Mouse (Mus musculus) neural tube, embryonic 12.5 days (tissue): Measurements from ENCODE around the gene Cpvl. TPM values are rescaled to one million over a fixed set of nuclear protein-coding genes. Genes with fewer than 3 reads are reported as not detected.

Experiments
- ATAC-seq: fragments of 200-750 bp; cut with Nextera tagmentation; 2 replicates; pipeline ENCODE4 v1.8.0; 2017; ENCODE audit warnings: low read depth, mild to moderate bottlenecking, moderate TSS enrichment, moderate library complexity; ENCODE audit not compliant: low FRiP score
- H3K27ac ChIP-seq: fragments of 300-500 bp; sonication (generic); 2 replicates; pipeline ENCODE4 v1.5.1; 2016
- H3K27me3 ChIP-seq: fragments of 300-500 bp; sonication (generic); replicated peaks from 2 replicates; pipeline ENCODE4 v1.6.1; 2016; ENCODE audit warnings: mild to moderate bottlenecking
- H3K36me3 ChIP-seq: fragments of 300-500 bp; sonication (generic); 2 replicates; pipeline ENCODE4 v1.6.1; 2016; ENCODE audit warnings: mild to moderate bottlenecking
- H3K4me1 ChIP-seq: fragments of 300-500 bp; sonication (generic); 2 replicates; pipeline ENCODE4 v1.6.1; 2016
- H3K4me2 ChIP-seq: fragments of 300-500 bp; sonication (generic); replicated peaks from 2 replicates; pipeline ENCODE4 v1.6.1; 2016; ENCODE audit warnings: mild to moderate bottlenecking
- H3K4me3 ChIP-seq: fragments of 300-500 bp; sonication (generic); 2 replicates; pipeline ENCODE4 v1.5.1; 2016
- H3K9ac ChIP-seq: fragments of 300-500 bp; sonication (generic); 2 replicates; pipeline ENCODE4 v1.6.1; 2016; ENCODE audit warnings: mild to moderate bottlenecking
- H3K9me3 ChIP-seq: fragments of 300-500 bp; sonication (generic); 2 replicates; pipeline ENCODE4 v1.6.1; 2016; ENCODE audit warnings: mild to moderate bottlenecking
- WGBS: fragments of 180-500 bp; shearing (Covaris S2); methylation state at CpG from one replicate; pipeline ENCODE4 v1.1.7; 2016; 5-methylcytosine and 5-hydroxymethylcytosine counted together
- polyA plus RNA-seq: library from polyadenylated mRNA; unstranded; fragments of >200 nt; fragmentation: Nextera tagmentation; extraction: Ambion mirVana; gene quantifications from 2 replicates; pipeline ENCODE4 v1.2.1, GENCODE M21; 2016

The Cpvl gene
- polyA plus RNA-seq, 1 experiment from 2014 or later, result not detected

DNA sequence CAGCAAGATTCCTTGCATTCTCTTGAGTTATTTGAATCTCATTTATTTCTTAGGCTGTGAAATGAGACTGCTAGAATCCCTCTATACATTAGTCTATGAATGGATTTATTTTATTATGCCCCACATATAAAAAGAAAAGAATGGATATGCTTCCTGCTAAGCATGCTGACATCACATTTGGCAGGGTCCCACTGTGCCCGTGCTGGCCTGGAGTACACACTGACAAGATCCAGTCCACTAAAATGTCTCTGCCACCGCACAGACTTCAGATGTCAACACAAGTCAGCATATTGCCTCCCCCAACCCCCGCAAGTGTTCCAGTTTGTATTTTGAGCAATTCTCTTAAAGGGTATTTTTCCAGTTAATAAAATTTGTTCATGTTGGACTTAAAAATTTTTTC, 13.9 kb upstream of the Cpvl start:
- ATAC-seq, result no peak
- 87% methylated on average over 3 of the region's 3 CpGs for WGBS
- Histone ChIP-seq H3K9ac (no peak overlapping the region), H3K27ac (no peak overlapping the region), H3K27me3 (no peaks in the 10 kb centered on the region), H3K4me3 (no peak overlapping the region), H3K36me3 (no peaks in the 10 kb centered on the region), H3K4me2 (no peak overlapping the region), H3K4me1 (no peaks in the 10 kb centered on the region), H3K9me3 (no peaks in the 10 kb centered on the region)

DNA sequence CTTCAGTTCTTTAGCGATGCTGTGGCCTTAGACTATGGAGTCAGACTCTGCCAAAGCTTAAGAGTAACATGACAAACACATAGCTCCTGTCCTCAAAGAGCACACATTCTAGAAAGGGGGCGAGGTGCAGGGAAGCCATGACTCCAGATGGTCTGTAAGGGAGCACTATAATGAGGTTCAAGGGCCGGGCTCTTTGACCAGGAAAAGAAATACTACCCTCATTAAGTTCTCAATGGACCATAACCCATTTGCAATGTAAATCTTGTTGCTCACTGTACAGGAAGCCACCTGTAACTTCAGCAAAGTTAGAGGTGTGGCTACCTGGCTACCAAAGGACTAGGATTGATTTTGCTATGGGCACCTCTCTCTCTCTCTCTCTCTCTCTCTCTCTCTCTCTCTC, 8.8 kb upstream of the Cpvl start:
- 74% methylated on average over 3 of the region's 3 CpGs for WGBS

DNA sequence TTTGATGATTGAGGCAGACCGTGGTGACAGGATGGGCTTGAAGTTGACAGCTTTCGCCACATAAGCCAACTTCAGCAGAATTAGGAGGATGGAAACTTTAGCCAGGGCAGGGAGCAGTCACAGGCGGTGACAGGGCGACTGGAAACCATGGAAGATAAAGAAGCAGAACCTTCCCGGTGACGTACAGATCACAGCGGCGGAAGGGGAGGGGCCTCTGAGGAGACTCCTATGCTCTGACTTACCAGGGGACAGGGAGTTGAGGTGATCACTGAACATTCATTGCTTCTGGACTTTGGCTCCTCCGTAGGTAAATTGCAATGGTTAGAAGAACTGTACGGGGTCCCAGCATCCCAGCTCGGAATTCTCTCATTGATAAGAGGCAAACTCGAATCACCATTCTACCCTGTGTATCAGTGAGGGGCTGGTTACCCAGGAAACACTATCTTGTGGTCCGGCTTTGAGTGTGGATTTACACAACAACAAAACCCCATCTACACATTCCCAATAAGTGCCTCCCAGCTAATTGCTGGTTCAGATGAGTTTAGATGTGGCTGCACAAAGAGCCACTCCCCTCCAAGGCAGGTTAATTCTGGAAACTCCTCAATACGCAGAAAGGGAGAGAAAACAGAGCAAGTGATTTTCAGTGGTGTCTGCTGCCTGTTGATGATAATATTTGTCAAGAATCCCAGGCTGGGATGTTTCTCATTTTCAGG, 8.0 kb upstream of the Cpvl start:
- no peak for ATAC-seq
- Histone ChIP-seq H3K27ac (no peak overlapping the region), H3K27me3 (no peaks in the 10 kb centered on the region), H3K4me3 (no peak overlapping the region), H3K4me2 (no peak overlapping the region), H3K9ac (no peak overlapping the region), H3K4me1 (no peaks in the 10 kb centered on the region), H3K36me3 (no peaks in the 10 kb centered on the region), H3K9me3 (no peaks in the 10 kb centered on the region)
- WGBS, result 82% methylated on average over 14 of the region's 14 CpGs

More for the DNA sequence above, 8.8 kb upstream of the Cpvl start:
- no peaks in the 10 kb centered on the region for H3K27me3 ChIP-seq
- H3K27ac ChIP-seq, result no peak overlapping the region
- H3K4me1 ChIP-seq, result no peaks in the 10 kb centered on the region
- no peaks in the 10 kb centered on the region for H3K9me3 ChIP-seq
- no peak overlapping the region for H3K4me2 ChIP-seq
- H3K36me3 ChIP-seq, result no peaks in the 10 kb centered on the region
- H3K4me3 ChIP-seq, result no peak overlapping the region
- ATAC-seq, result no peak
- H3K9ac ChIP-seq, result no peak overlapping the region

DNA sequence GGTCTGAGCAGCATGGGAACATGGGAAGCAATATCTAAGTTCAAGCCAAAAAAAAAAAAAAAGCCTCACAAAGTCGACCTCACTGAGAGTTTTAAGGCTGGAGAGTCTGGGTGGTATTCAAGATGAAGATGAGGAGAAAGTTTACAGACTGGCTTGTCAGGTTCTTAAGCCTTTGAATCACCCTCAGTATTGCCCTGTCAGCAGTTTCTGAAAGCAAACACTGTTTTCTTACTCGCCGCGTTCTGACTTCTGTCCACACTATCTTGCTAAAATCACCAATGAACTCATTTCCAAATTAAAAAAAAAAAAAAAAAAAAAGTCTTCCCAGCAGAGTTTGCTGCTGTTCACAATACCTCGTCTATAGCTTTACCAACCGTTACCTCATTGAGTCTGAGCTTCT, 5.3 kb upstream of the Cpvl start:
- Histone ChIP-seq H3K27me3 (no peaks in the 10 kb centered on the region), H3K4me3 (no peak overlapping the region), H3K4me1 (no peaks in the 10 kb centered on the region), H3K9me3 (no peaks in the 10 kb centered on the region), H3K4me2 (no peak overlapping the region), H3K27ac (no peak overlapping the region), H3K36me3 (no peaks in the 10 kb centered on the region), H3K9ac (no peak overlapping the region)
- WGBS, result 84% methylated on average over 6 of the region's 6 CpGs
- no peak for ATAC-seq

DNA sequence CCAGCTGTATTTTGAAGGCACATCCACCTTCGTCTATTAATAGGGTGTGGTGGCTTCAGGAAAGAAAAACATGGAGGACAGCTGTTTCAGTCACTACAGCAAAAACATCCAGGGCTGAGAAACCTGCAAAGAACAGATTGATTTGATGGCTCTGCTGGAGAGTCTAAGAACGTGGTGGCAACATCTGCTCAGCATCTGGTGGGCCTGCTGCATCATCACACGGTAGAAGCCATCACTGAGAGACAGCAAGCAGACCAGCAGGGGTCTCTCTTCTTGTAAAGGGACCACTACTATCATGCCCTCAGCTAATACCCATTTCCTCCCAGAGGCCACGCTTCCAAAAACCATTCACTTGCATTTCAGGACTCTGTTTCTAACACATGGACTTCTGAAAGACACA, 4.1 kb upstream of the Cpvl start:
- Histone ChIP-seq H3K27me3 (no peaks in the 10 kb centered on the region), H3K36me3 (no peaks in the 10 kb centered on the region), H3K4me3 (no peak overlapping the region), H3K9ac (no peak overlapping the region), H3K4me2 (no peak overlapping the region), H3K27ac (no peak overlapping the region), H3K9me3 (no peaks in the 10 kb centered on the region), H3K4me1 (no peaks in the 10 kb centered on the region)
- ATAC-seq, result no peak
- 62% methylated on average over 4 of the region's 4 CpGs for WGBS

DNA sequence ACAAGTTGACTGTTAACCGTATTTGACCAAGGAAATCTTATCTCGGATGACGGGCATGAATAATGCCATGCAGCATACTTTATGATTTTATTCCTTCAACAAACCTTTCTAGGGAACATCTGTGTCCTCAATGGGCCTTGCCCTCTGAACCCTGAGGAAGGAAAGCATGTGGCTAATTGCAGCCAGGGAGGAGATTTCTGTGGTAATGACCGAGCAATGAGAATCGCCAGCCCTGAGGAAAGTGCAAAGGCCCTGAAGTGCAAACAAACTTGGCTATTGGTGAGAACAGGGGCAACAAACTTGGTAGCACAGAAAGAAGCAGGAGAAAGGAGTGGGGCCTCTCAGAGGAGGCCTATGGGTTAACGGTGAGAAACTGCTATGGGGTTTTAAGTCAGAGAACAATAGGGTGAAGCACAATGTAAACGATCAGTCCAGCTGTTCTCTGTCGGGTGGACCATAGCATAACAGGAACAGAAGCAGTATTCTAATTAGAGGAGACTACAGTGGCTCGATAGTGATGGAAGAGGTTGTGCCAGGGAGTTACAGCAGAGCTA, 3.7 kb upstream of the Cpvl start:
- no peak overlapping the region for H3K27ac ChIP-seq
- no peak overlapping the region for H3K9ac ChIP-seq
- WGBS, result 42% methylated on average over 9 of the region's 9 CpGs
- no peak overlapping the region for H3K4me3 ChIP-seq
- no peaks in the 10 kb centered on the region for H3K36me3 ChIP-seq
- H3K4me1 ChIP-seq, result no peaks in the 10 kb centered on the region
- no peak overlapping the region for H3K4me2 ChIP-seq
- no peaks in the 10 kb centered on the region for H3K27me3 ChIP-seq
- no peaks in the 10 kb centered on the region for H3K9me3 ChIP-seq
- no peak for ATAC-seq

DNA sequence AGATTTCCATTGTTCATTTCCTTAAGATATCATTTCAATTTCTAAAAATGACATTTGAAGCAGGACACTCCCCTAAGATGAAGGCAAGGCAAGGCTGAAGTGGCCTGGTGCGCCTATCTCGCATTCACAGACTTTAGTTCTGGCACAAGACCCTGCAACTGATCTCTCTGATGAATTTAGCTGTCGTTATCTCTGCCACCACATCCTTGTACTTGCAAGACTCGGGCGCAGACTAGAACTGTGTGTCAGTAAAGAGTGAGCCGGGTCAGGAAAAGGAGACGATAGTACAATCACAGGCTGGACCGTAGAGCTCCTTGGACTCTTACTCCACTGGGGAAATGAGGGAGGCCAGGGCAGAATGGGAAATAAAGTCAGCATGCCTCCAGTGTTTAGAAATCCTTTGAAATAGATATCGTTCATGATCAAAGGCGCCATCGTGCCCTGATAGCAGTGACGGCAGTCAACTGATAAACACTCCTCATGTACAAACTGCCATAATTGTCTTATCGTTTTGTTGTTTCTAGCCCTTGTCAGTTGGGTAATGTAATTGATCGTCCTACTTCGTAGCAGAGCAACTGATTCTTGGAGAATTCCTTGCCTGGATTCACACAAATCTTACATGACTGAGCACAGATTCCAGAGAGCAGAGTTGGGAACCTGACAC, 2.5 kb upstream of the Cpvl start:
- no peaks in the 10 kb centered on the region for H3K36me3 ChIP-seq
- no peak overlapping the region for H3K4me3 ChIP-seq
- H3K27ac ChIP-seq, result no peak overlapping the region
- H3K9ac ChIP-seq, result no peak overlapping the region
- no peaks in the 10 kb centered on the region for H3K27me3 ChIP-seq
- no peak overlapping the region for H3K4me2 ChIP-seq
- ATAC-seq, result no peak
- WGBS, result 91% methylated on average over 15 of the region's 15 CpGs
- H3K4me1 ChIP-seq, result no peaks in the 10 kb centered on the region
- no peaks in the 10 kb centered on the region for H3K9me3 ChIP-seq

DNA sequence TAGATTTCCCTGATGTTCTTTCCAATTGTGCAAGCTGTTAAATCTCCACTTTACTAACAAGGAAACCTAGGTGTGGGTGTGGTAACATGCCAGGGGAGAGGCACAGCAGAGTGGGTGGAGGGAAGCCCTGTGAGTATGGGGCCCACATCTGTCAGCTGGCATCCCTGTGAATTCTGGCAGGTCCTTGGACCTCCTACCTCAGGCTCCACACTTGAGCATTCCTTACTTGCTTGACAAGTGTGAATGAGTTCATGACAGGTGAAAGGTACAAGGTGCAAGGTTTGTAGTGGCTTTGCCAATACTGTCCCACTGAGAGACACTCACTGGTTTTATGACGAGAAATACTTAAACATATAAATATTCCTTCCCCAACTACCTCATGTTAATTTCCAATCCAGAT, 4.4 kb downstream of the Cpvl start:
- no peak overlapping the region for H3K4me2 ChIP-seq
- no peaks in the 10 kb centered on the region for H3K9me3 ChIP-seq
- no peaks in the 10 kb centered on the region for H3K36me3 ChIP-seq
- ATAC-seq, result no peak
- no peak overlapping the region for H3K27ac ChIP-seq
- 87% methylated on average over 1 of the region's 1 CpGs for WGBS
- no peaks in the 10 kb centered on the region for H3K27me3 ChIP-seq
- H3K4me1 ChIP-seq, result 0 out of 2 replicates have a peak, but pooled peaks cover 6% of the 10 kb centered on the region
- no peak overlapping the region for H3K9ac ChIP-seq
- H3K4me3 ChIP-seq, result no peak overlapping the region

DNA sequence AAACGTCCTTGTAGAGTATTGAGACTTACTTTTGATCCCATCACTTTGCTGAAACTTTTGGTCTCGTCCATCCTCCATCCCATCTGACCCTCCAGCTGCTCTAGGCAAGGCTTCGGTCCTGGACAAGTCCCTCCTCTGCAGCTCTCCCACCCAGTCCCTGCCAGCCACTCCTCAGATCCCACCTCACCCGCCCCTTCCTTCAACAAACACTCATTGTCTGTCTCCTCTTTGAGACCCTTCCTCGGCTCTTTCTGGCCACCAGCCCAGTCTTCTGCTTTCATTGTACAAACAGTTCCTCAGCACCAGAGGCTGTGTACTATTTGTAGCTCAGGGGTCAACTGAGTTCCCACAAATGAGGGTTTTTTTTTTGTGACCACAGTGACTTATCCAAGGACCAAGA, 5.0 kb downstream of the Cpvl start:
- no peaks in the 10 kb centered on the region for H3K36me3 ChIP-seq
- 38% methylated on average over 5 of the region's 5 CpGs for WGBS

DNA sequence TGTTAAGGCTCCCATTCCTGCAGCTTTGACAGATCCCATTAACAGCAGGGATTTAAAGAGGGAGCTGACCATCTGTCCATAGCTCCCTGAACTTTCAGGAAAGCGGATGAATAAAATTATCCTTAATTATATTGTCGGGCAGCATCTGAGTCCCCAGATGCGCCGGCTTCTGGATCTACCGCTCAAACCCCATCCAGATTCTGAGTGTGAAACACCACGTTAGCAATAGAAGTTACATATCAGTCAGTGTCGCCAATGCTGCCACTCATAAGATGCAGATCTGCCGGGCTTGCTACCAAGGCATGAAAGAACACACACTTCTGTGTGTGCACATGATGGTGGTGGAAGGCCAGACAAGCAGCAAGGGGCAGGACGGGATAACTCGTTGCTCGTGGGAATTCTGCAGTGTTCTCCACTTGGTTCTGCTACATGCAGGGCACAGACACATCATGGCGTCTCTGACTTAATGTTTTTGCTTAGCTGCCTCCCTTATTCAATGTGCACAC, 6.2 kb downstream of the Cpvl start:
- ATAC-seq, result no peak
- WGBS, result 68% methylated on average over 12 of the region's 12 CpGs
- no peak overlapping the region for H3K27ac ChIP-seq
- no peak overlapping the region for H3K9ac ChIP-seq
- H3K36me3 ChIP-seq, result no peaks in the 10 kb centered on the region
- no peak overlapping the region for H3K4me3 ChIP-seq
- H3K9me3 ChIP-seq, result no peaks in the 10 kb centered on the region
- H3K4me1 ChIP-seq, result 0 out of 2 replicates have a peak, but pooled peaks cover 8% of the 10 kb centered on the region
- no peak overlapping the region for H3K4me2 ChIP-seq
- H3K27me3 ChIP-seq, result no peaks in the 10 kb centered on the region

More for the DNA sequence above, 5.0 kb downstream of the Cpvl start:
- Histone ChIP-seq H3K27ac (no peak overlapping the region), H3K4me2 (no peak overlapping the region), H3K9ac (no peak overlapping the region), H3K4me1 (0 out of 2 replicates have a peak, but pooled peaks cover 8% of the 10 kb centered on the region), H3K4me3 (no peak overlapping the region), H3K9me3 (no peaks in the 10 kb centered on the region), H3K27me3 (no peaks in the 10 kb centered on the region)
- ATAC-seq, result no peak

DNA sequence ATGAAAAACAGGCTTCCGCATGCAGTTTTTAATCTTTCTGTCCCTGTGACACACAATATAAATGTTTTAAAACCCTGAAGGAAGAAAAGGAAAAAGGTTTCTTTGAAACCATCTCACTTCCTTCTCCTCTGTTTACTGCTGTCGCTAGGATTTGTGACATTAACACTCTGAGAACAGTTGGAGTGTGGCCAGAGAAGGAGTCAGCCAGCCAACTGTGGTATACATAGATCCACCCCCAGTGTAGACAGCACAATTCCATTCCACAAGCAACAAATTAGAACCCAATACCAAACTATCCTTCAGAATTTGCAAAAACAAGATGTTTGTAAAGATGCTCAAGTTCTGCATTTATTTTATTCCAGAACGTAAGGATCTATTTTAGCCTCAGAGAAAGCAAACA, 6.7 kb downstream of the Cpvl start:
- Histone ChIP-seq H3K27me3 (no peaks in the 10 kb centered on the region), H3K4me1 (0 out of 2 replicates have a peak, but pooled peaks cover 8% of the 10 kb centered on the region), H3K27ac (no peak overlapping the region), H3K9me3 (no peaks in the 10 kb centered on the region), H3K4me3 (no peak overlapping the region), H3K4me2 (no peak overlapping the region), H3K9ac (no peak overlapping the region), H3K36me3 (no peaks in the 10 kb centered on the region)
- 67% methylated on average over 3 of the region's 3 CpGs for WGBS
- ATAC-seq, result no peak

DNA sequence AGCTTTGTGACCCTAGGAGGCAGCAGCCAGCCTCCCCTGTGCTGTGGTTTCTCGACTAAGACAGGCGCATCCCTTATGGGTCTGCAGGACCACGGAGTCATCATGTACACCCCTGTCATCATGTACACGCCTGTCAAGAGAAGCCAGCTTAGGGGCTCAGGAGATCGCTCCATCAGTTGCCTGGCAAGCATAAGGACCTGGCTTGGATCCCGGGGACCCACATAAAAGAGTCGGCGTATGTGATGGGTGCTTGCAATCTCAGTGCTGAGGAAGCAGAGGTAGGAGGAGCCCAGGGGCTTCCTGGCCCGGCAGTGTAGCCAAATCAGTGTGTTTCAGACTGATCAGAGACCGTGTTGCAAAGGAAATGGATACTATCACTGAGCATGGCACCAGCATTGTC, 9.4 kb downstream of the Cpvl start:
- Histone ChIP-seq H3K36me3 (no peaks in the 10 kb centered on the region), H3K27ac (no peak overlapping the region), H3K9ac (no peak overlapping the region), H3K4me2 (no peak overlapping the region), H3K9me3 (no peaks in the 10 kb centered on the region), H3K4me1 (peaks cover 13% of the 10 kb centered on the region; the same call in 1 of the 2 replicates), H3K4me3 (no peak overlapping the region), H3K27me3 (no peaks in the 10 kb centered on the region)
- 79% methylated on average over 10 of the region's 10 CpGs for WGBS
- ATAC-seq, result no peak
